Mouse (Mus musculus): ENCODE data around the gene Krt81. TPM values are rescaled to one million over a fixed set of nuclear protein-coding genes. Genes with fewer than 3 reads are reported as not detected.

The Krt81 gene
- polyA plus RNA-seq, 1 experiment from 2014 or later: not detected

GRCm38 (mm10) chr15:101446572-101446971, 17.0 kb downstream of the Krt81 start:
- H3K27me3 ChIP-seq (ENCODE audit: insufficient read depth, low read length): no peaks in the 10 kb centered on the region
- no peak for DNase-seq
- no peak overlapping the region for H3K9ac ChIP-seq (replicated peaks)
- H3K4me3 ChIP-seq (ENCODE audit: low read depth, low read length): no peak overlapping the region
- H3K4me1 ChIP-seq (ENCODE audit: insufficient read depth): no peaks in the 10 kb centered on the region
- H3K4me2 ChIP-seq (ENCODE audit: low read depth, low read length): no peak overlapping the region
- no peaks in the 10 kb centered on the region for H3K9me3 ChIP-seq (ENCODE audit: low read length)
- H3K27ac ChIP-seq (ENCODE audit: low read depth): no peak overlapping the region
- 61% methylated on average over 11 of the region's 11 CpGs for WGBS (ENCODE audit: insufficient replicate concordance)
- H3K36me3 ChIP-seq (replicated peaks; ENCODE audit: insufficient read depth, low read length): no peaks in the 10 kb centered on the region
- TF ChIP-seq CTCF (IDR thresholded peaks at IDR 0.05; ENCODE audit: low read depth) (no peak), EP300 (IDR thresholded peaks at IDR 0.05; ENCODE audit: low read depth) (no peak)
- no peak for ATAC-seq

GRCm38 (mm10) chr15:101440837-101441236, 22.7 kb downstream of the Krt81 start:
- ATAC-seq: no peak
- Histone ChIP-seq H3K9ac (replicated peaks) (no peak overlapping the region), H3K4me2 (ENCODE audit: low read depth, low read length) (no peak overlapping the region), H3K36me3 (replicated peaks; ENCODE audit: insufficient read depth, low read length) (no peaks in the 10 kb centered on the region), H3K27me3 (ENCODE audit: insufficient read depth, low read length) (peaks cover 21% of the 10 kb centered on the region), H3K4me1 (ENCODE audit: insufficient read depth) (no peaks in the 10 kb centered on the region), H3K27ac (ENCODE audit: low read depth) (no peak overlapping the region), H3K9me3 (ENCODE audit: low read length) (no peaks in the 10 kb centered on the region), H3K4me3 (ENCODE audit: low read depth, low read length) (no peak overlapping the region)
- DNase-seq: no peak
- no peak for TF ChIP-seq CTCF (IDR thresholded peaks at IDR 0.05; ENCODE audit: low read depth)
- no peak for TF ChIP-seq EP300 (IDR thresholded peaks at IDR 0.05; ENCODE audit: low read depth)
- 67% methylated on average over 4 of the region's 4 CpGs for WGBS (ENCODE audit: insufficient replicate concordance)

GRCm38 (mm10) chr15:101438555-101438954, 25.0 kb downstream of the Krt81 start, which contains the start of gene Krt87:
TSS of gene Krt87 (minus strand) at chr15:101438804.
- no peaks in the 10 kb centered on the region for H3K36me3 ChIP-seq (replicated peaks; ENCODE audit: insufficient read depth, low read length)
- H3K27ac ChIP-seq (ENCODE audit: low read depth): no peak within 1 kb of the TSS
- TF ChIP-seq EP300 (IDR thresholded peaks at IDR 0.05; ENCODE audit: low read depth) (no peak), CTCF (IDR thresholded peaks at IDR 0.05; ENCODE audit: low read depth) (no peak)
- DNase-seq (no peak), ATAC-seq (no peak)
- H3K4me3 ChIP-seq (ENCODE audit: low read depth, low read length): no peak within 1 kb of the TSS
- H3K4me1 ChIP-seq (ENCODE audit: insufficient read depth): no peaks in the 10 kb centered on the region
- H3K4me2 ChIP-seq (ENCODE audit: low read depth, low read length): no peak within 1 kb of the TSS
- H3K27me3 ChIP-seq (ENCODE audit: insufficient read depth, low read length): peaks cover 21% of the 10 kb centered on the region
- no peaks in the 10 kb centered on the region for H3K9me3 ChIP-seq (ENCODE audit: low read length)
- no peak within 1 kb of the TSS for H3K9ac ChIP-seq (replicated peaks)
- WGBS (ENCODE audit: insufficient replicate concordance): 2% methylated on average over 33 of the region's 34 CpGs

GRCm38 (mm10) chr15:101436611-101437010, 26.9 kb downstream of the Krt81 start:
- no peak overlapping the region for H3K9ac ChIP-seq (replicated peaks)
- TF ChIP-seq CTCF (IDR thresholded peaks at IDR 0.05; ENCODE audit: low read depth): no peak
- no peak for TF ChIP-seq EP300 (IDR thresholded peaks at IDR 0.05; ENCODE audit: low read depth)
- WGBS (ENCODE audit: insufficient replicate concordance): 70% methylated on average over 7 of the region's 7 CpGs
- H3K4me2 ChIP-seq (ENCODE audit: low read depth, low read length): no peak overlapping the region
- no peak overlapping the region for H3K27ac ChIP-seq (ENCODE audit: low read depth)
- no peak overlapping the region for H3K4me3 ChIP-seq (ENCODE audit: low read depth, low read length)
- H3K36me3 ChIP-seq (replicated peaks; ENCODE audit: insufficient read depth, low read length): no peaks in the 10 kb centered on the region
- no peaks in the 10 kb centered on the region for H3K4me1 ChIP-seq (ENCODE audit: insufficient read depth)
- no peak for DNase-seq
- no peaks in the 10 kb centered on the region for H3K9me3 ChIP-seq (ENCODE audit: low read length)
- no peak for ATAC-seq
- peaks cover 25% of the 10 kb centered on the region for H3K27me3 ChIP-seq (ENCODE audit: insufficient read depth, low read length)

- H3K36me3 ChIP-seq (replicated peaks; ENCODE audit: insufficient read depth, low read length): no peaks in the 10 kb centered on the region
- ATAC-seq (no peak), DNase-seq (no peak)
- H3K27me3 ChIP-seq (ENCODE audit: insufficient read depth, low read length): no peaks in the 10 kb centered on the region
- no peak overlapping the region for H3K27ac ChIP-seq (ENCODE audit: low read depth)
- H3K9ac ChIP-seq (replicated peaks): no peak overlapping the region
- 28% methylated on average over 5 of the region's 5 CpGs for WGBS (ENCODE audit: insufficient replicate concordance)
- H3K9me3 ChIP-seq (ENCODE audit: low read length): no peaks in the 10 kb centered on the region
- TF ChIP-seq CTCF (IDR thresholded peaks at IDR 0.05; ENCODE audit: low read depth) (no peak), EP300 (IDR thresholded peaks at IDR 0.05; ENCODE audit: low read depth) (no peak)
- H3K4me2 ChIP-seq (ENCODE audit: low read depth, low read length): no peak overlapping the region
- no peak overlapping the region for H3K4me3 ChIP-seq (ENCODE audit: low read depth, low read length)
- no peaks in the 10 kb centered on the region for H3K4me1 ChIP-seq (ENCODE audit: insufficient read depth)
Measured at GRCm38 (mm10) chr15:101424914-101425313, 38.6 kb downstream of the Krt81 start.

- ATAC-seq (no peak), DNase-seq (no peak)
- H3K4me3 ChIP-seq (ENCODE audit: low read depth, low read length): no peak overlapping the region
- H3K27ac ChIP-seq (ENCODE audit: low read depth): no peak overlapping the region
- no peaks in the 10 kb centered on the region for H3K4me1 ChIP-seq (ENCODE audit: insufficient read depth)
- 53% methylated on average over 6 of the region's 6 CpGs for WGBS (ENCODE audit: insufficient replicate concordance)
- TF ChIP-seq CTCF (IDR thresholded peaks at IDR 0.05; ENCODE audit: low read depth): peak; percentile 34; the same call in 1 of the 2 replicates
- TF ChIP-seq EP300 (IDR thresholded peaks at IDR 0.05; ENCODE audit: low read depth): no peak
- H3K9me3 ChIP-seq (ENCODE audit: low read length): no peaks in the 10 kb centered on the region
- no peaks in the 10 kb centered on the region for H3K27me3 ChIP-seq (ENCODE audit: insufficient read depth, low read length)
- H3K4me2 ChIP-seq (ENCODE audit: low read depth, low read length): no peak overlapping the region
- no peak overlapping the region for H3K9ac ChIP-seq (replicated peaks)
- no peaks in the 10 kb centered on the region for H3K36me3 ChIP-seq (replicated peaks; ENCODE audit: insufficient read depth, low read length)
Measured at GRCm38 (mm10) chr15:101420903-101421302, 42.6 kb downstream of the Krt81 start.

GRCm38 (mm10) chr15:101418950-101419349, 44.6 kb downstream of the Krt81 start:
- DNase-seq: no peak
- Histone ChIP-seq H3K27me3 (ENCODE audit: insufficient read depth, low read length) (no peaks in the 10 kb centered on the region), H3K4me2 (ENCODE audit: low read depth, low read length) (no peak overlapping the region), H3K36me3 (replicated peaks; ENCODE audit: insufficient read depth, low read length) (no peaks in the 10 kb centered on the region), H3K9me3 (ENCODE audit: low read length) (no peaks in the 10 kb centered on the region), H3K27ac (ENCODE audit: low read depth) (no peak overlapping the region), H3K4me3 (ENCODE audit: low read depth, low read length) (no peak overlapping the region), H3K4me1 (ENCODE audit: insufficient read depth) (no peaks in the 10 kb centered on the region), H3K9ac (replicated peaks) (no peak overlapping the region)
- WGBS (ENCODE audit: insufficient replicate concordance): 63% methylated on average over 4 of the region's 4 CpGs
- ATAC-seq: no peak
- TF ChIP-seq EP300 (IDR thresholded peaks at IDR 0.05; ENCODE audit: low read depth) (no peak), CTCF (IDR thresholded peaks at IDR 0.05; ENCODE audit: low read depth) (no peak)

Measured in liver, postnatal 0 days (tissue).